Mouse (Mus musculus): Measurements from ENCODE around the gene Olfr314. TPM values are rescaled to one million over a fixed set of nuclear protein-coding genes. Genes with fewer than 3 reads are reported as not detected.
"Not testable (repeated sequence)": the region's sequence is repeated elsewhere in the genome, so short reads cannot be mapped to it uniquely, and the experiment has no call there.

Olfr314 gene
- total RNA-seq, 2 experiments from 2014 or later: not detected

GRCm38 (mm10) chr11:58828937-58829336 is 46.2 kb downstream of the Olfr314 start, which contains the start of gene Olfr312:
TSS of gene Olfr312 (plus strand) at chr11:58829237.
- ATAC-seq (replicated peaks; ENCODE audit: low FRiP score, poor library complexity, severe bottlenecking): not testable (repeated sequence)

- ATAC-seq (replicated peaks; ENCODE audit: low FRiP score, poor library complexity, severe bottlenecking): no peak
Measured at GRCm38 (mm10) chr11:58829764-58830163, 47.0 kb downstream of the Olfr314 start.

- ATAC-seq (replicated peaks; ENCODE audit: low FRiP score, poor library complexity, severe bottlenecking): not testable (repeated sequence)
Measured at GRCm38 (mm10) chr11:58832541-58832940, 49.8 kb downstream of the Olfr314 start.

Other genes starting within 250 kb of the Olfr314 start
- not detected in 2 replicates for gene Olfr330, start 248.1 kb upstream of the Olfr314 start, total RNA-seq (2015; ENCODE audit: low replicate concordance)
- not detected in 2 replicates for gene Olfr330, start 248.1 kb upstream of the Olfr314 start, total RNA-seq (2017; ENCODE audit: low replicate concordance)
- not detected in 2 replicates for gene Olfr329-ps, start 236.5 kb upstream of the Olfr314 start, total RNA-seq (2015; ENCODE audit: low replicate concordance)
- not detected in 2 replicates for gene Olfr329-ps, start 236.5 kb upstream of the Olfr314 start, total RNA-seq (2017; ENCODE audit: low replicate concordance)
- not detected in 2 replicates for gene Olfr328, start 227.3 kb upstream of the Olfr314 start, total RNA-seq (2015; ENCODE audit: low replicate concordance)
- 0.42 TPM in 1 of 2 replicates, not detected in the other for gene Olfr328, start 227.3 kb upstream of the Olfr314 start, total RNA-seq (2017; ENCODE audit: low replicate concordance)
- gene Olfr224, start 212.4 kb upstream of the Olfr314 start, total RNA-seq (2015; ENCODE audit: low replicate concordance): not detected in 2 replicates
- gene Olfr224, start 212.4 kb upstream of the Olfr314 start, total RNA-seq (2017; ENCODE audit: low replicate concordance): not detected in 2 replicates
- gene Olfr325, start 205.2 kb upstream of the Olfr314 start, total RNA-seq (2015; ENCODE audit: low replicate concordance): not detected in 2 replicates
- gene Olfr325, start 205.2 kb upstream of the Olfr314 start, total RNA-seq (2017; ENCODE audit: low replicate concordance): not detected in 2 replicates
- not detected in 2 replicates for gene Olfr324, start 187.8 kb upstream of the Olfr314 start, total RNA-seq (2015; ENCODE audit: low replicate concordance)
- 0.14 TPM in 1 of 2 replicates, not detected in the other for gene Olfr324, start 187.8 kb upstream of the Olfr314 start, total RNA-seq (2017; ENCODE audit: low replicate concordance)
- not detected in 2 replicates for gene 2210407C18Rik, start 166.9 kb upstream of the Olfr314 start, total RNA-seq (2015; ENCODE audit: low replicate concordance)
- not detected in 2 replicates for gene 2210407C18Rik, start 166.9 kb upstream of the Olfr314 start, total RNA-seq (2017; ENCODE audit: low replicate concordance)
- gene Olfr323, start 152.5 kb upstream of the Olfr314 start, total RNA-seq (2015; ENCODE audit: low replicate concordance): 3.5 TPM in 1 of 2 replicates, not detected in the other
- not detected in 2 replicates for gene Olfr323, start 152.5 kb upstream of the Olfr314 start, total RNA-seq (2017; ENCODE audit: low replicate concordance)
- 320 and 369 TPM in 2 replicates for gene Trim58, start 142.5 kb upstream of the Olfr314 start, total RNA-seq (2015; ENCODE audit: low replicate concordance)
- gene Trim58, start 142.5 kb upstream of the Olfr314 start, total RNA-seq (2017; ENCODE audit: low replicate concordance): 372 and 438 TPM in 2 replicates
- 0.38 and 1.0 TPM in 2 replicates for gene Olfr322, start 124.2 kb upstream of the Olfr314 start, total RNA-seq (2015; ENCODE audit: low replicate concordance)
- gene Olfr322, start 124.2 kb upstream of the Olfr314 start, total RNA-seq (2017; ENCODE audit: low replicate concordance): 0.42 and 1.0 TPM in 2 replicates
- gene Olfr320, start 101.9 kb upstream of the Olfr314 start, total RNA-seq (2015; ENCODE audit: low replicate concordance): not detected in 2 replicates
- not detected in 2 replicates for gene Olfr320, start 101.9 kb upstream of the Olfr314 start, total RNA-seq (2017; ENCODE audit: low replicate concordance)
- not detected in 2 replicates for gene Olfr319, start 83.8 kb upstream of the Olfr314 start, total RNA-seq (2015; ENCODE audit: low replicate concordance)
- not detected in 2 replicates for gene Olfr319, start 83.8 kb upstream of the Olfr314 start, total RNA-seq (2017; ENCODE audit: low replicate concordance)
- not detected in 2 replicates for gene Olfr318, start 58.9 kb upstream of the Olfr314 start, total RNA-seq (2015; ENCODE audit: low replicate concordance)
- gene Olfr318, start 58.9 kb upstream of the Olfr314 start, total RNA-seq (2017; ENCODE audit: low replicate concordance): not detected in 2 replicates
- not detected in 2 replicates for gene Olfr317, start 43.7 kb upstream of the Olfr314 start, total RNA-seq (2015; ENCODE audit: low replicate concordance)
- gene Olfr317, start 43.7 kb upstream of the Olfr314 start, total RNA-seq (2017; ENCODE audit: low replicate concordance): not detected in 2 replicates
- not detected in 2 replicates for gene Olfr316, start 30.2 kb upstream of the Olfr314 start, total RNA-seq (2015; ENCODE audit: low replicate concordance)
- not detected in 2 replicates for gene Olfr316, start 30.2 kb upstream of the Olfr314 start, total RNA-seq (2017; ENCODE audit: low replicate concordance)
- gene Olfr315, start 9.8 kb upstream of the Olfr314 start, total RNA-seq (2015; ENCODE audit: low replicate concordance): not detected in 2 replicates
- not detected in 2 replicates for gene Olfr315, start 9.8 kb upstream of the Olfr314 start, total RNA-seq (2017; ENCODE audit: low replicate concordance)
- not detected in 2 replicates for gene Fam183b, start 19.0 kb downstream of the Olfr314 start, total RNA-seq (2015; ENCODE audit: low replicate concordance)
- gene Fam183b, start 19.0 kb downstream of the Olfr314 start, total RNA-seq (2017; ENCODE audit: low replicate concordance): not detected in 2 replicates
- gene Olfr313, start 32.0 kb downstream of the Olfr314 start, total RNA-seq (2015; ENCODE audit: low replicate concordance): not detected in 2 replicates
- gene Olfr313, start 32.0 kb downstream of the Olfr314 start, total RNA-seq (2017; ENCODE audit: low replicate concordance): not detected in 2 replicates
- not detected in 2 replicates for gene Olfr312, start 46.3 kb downstream of the Olfr314 start, total RNA-seq (2015; ENCODE audit: low replicate concordance)
- 0.42 TPM in 1 of 2 replicates, not detected in the other for gene Olfr312, start 46.3 kb downstream of the Olfr314 start, total RNA-seq (2017; ENCODE audit: low replicate concordance)
- gene Olfr311, start 56.3 kb downstream of the Olfr314 start, total RNA-seq (2015; ENCODE audit: low replicate concordance): not detected in 2 replicates
- not detected in 2 replicates for gene Olfr311, start 56.3 kb downstream of the Olfr314 start, total RNA-seq (2017; ENCODE audit: low replicate concordance)
- 19.2 and 31.1 TPM in 2 replicates for gene Gm12258, start 64.2 kb downstream of the Olfr314 start, total RNA-seq (2015; ENCODE audit: low replicate concordance)
- 20.1 and 38.3 TPM in 2 replicates for gene Gm12258, start 64.2 kb downstream of the Olfr314 start, total RNA-seq (2017; ENCODE audit: low replicate concordance)
- 0.63 and 1.7 TPM in 2 replicates for gene 2810021J22Rik, start 84.3 kb downstream of the Olfr314 start, total RNA-seq (2015; ENCODE audit: low replicate concordance)
- gene 2810021J22Rik, start 84.3 kb downstream of the Olfr314 start, total RNA-seq (2017; ENCODE audit: low replicate concordance): 2.0 and 2.1 TPM in 2 replicates
- 15.2 and 23.4 TPM in 2 replicates for gene Zfp39, start 121.3 kb downstream of the Olfr314 start, total RNA-seq (2015; ENCODE audit: low replicate concordance)
- 18.3 and 19.8 TPM in 2 replicates for gene Zfp39, start 121.3 kb downstream of the Olfr314 start, total RNA-seq (2017; ENCODE audit: low replicate concordance)
- 296 and 325 TPM in 2 replicates for gene Btnl10, start 135.0 kb downstream of the Olfr314 start, total RNA-seq (2015; ENCODE audit: low replicate concordance)
- 491 and 558 TPM in 2 replicates for gene Btnl10, start 135.0 kb downstream of the Olfr314 start, total RNA-seq (2017; ENCODE audit: low replicate concordance)
- gene Rnf187, start 156.0 kb downstream of the Olfr314 start, total RNA-seq (2015; ENCODE audit: low replicate concordance): 18.6 and 23.6 TPM in 2 replicates
- gene Rnf187, start 156.0 kb downstream of the Olfr314 start, total RNA-seq (2017; ENCODE audit: low replicate concordance): 32.3 and 36.6 TPM in 2 replicates
- gene Hist3h2ba, start 166.0 kb downstream of the Olfr314 start, total RNA-seq (2015; ENCODE audit: low replicate concordance): 7.5 and 25.9 TPM in 2 replicates
- gene Hist3h2ba, start 166.0 kb downstream of the Olfr314 start, total RNA-seq (2017; ENCODE audit: low replicate concordance): 40.6 and 51.9 TPM in 2 replicates
- 30.5 and 41.5 TPM in 2 replicates for gene Hist3h2a, start 171.7 kb downstream of the Olfr314 start, total RNA-seq (2015; ENCODE audit: low replicate concordance)
- 255 and 279 TPM in 2 replicates for gene Hist3h2a, start 171.7 kb downstream of the Olfr314 start, total RNA-seq (2017; ENCODE audit: low replicate concordance)
- 0.63 TPM in 1 of 2 replicates, not detected in the other for gene Trim17, start 171.7 kb downstream of the Olfr314 start, total RNA-seq (2015; ENCODE audit: low replicate concordance)
- gene Trim17, start 171.7 kb downstream of the Olfr314 start, total RNA-seq (2017; ENCODE audit: low replicate concordance): 1.5 TPM in 1 of 2 replicates, not detected in the other
- 6.7 and 11.1 TPM in 2 replicates for gene Trim11, start 195.1 kb downstream of the Olfr314 start, total RNA-seq (2015; ENCODE audit: low replicate concordance)
- 8.1 and 10.8 TPM in 2 replicates for gene Trim11, start 195.1 kb downstream of the Olfr314 start, total RNA-seq (2017; ENCODE audit: low replicate concordance)

All from erythroblast, adult 5-6 weeks (primary cell).